Mouse (Mus musculus): Measurements from ENCODE around the gene Kcnh4. TPM values are rescaled to one million over a fixed set of nuclear protein-coding genes. Genes with fewer than 3 reads are reported as not detected.
"Not testable (repeated sequence)": the region's sequence is repeated elsewhere in the genome, so short reads cannot be mapped to it uniquely, and the experiment has no call there.

Gene Kcnh4
- not detected for total RNA-seq (2021)
- long read RNA-seq, experiment 1: 0 reads
- long read RNA-seq, experiment 2: 0 reads

- intact Hi-C loops (cut with DNase I; ENCODE audit: low total_unique reads): loop anchor here (2.0 kb wide), 1 partner anchor 45 kb away; no protein-coding TSS in a partner anchor
- peak; percentile 46 for DNase-seq
These were observed at the start of gene Kcnh4 for GRCm38 (mm10) chr11:100759611-100760233. TSS of gene Kcnh4 (minus strand) at chr11:100759942.

GRCm38 (mm10) chr11:100806380-100807305 is 46.9 kb upstream of the Kcnh4 start:
- DNase-seq: peak; percentile 55

GRCm38 (mm10) chr11:100805535-100805934 is 45.8 kb upstream of the Kcnh4 start:
- peak; percentile 77 for DNase-seq
- intact Hi-C loops (cut with DNase I; ENCODE audit: low total_unique reads): no loop called here

More at GRCm38 (mm10) chr11:100806380-100807305, 46.9 kb upstream of the Kcnh4 start:
- intact Hi-C loops (cut with DNase I; ENCODE audit: low total_unique reads): no loop called here

- intact Hi-C loops (cut with DNase I; ENCODE audit: low total_unique reads): no loop called here
- no peak for DNase-seq
These were observed 44.7 kb upstream of the Kcnh4 start for GRCm38 (mm10) chr11:100804409-100804808.

GRCm38 (mm10) chr11:100799426-100799825 is 39.7 kb upstream of the Kcnh4 start:
- intact Hi-C loops (cut with DNase I; ENCODE audit: low total_unique reads): no loop called here
- no peak for DNase-seq

- intact Hi-C loops (cut with DNase I; ENCODE audit: low total_unique reads): no loop called here
- DNase-seq: no peak
These were observed 36.8 kb upstream of the Kcnh4 start for GRCm38 (mm10) chr11:100796585-100796984.

- DNase-seq: no peak
- intact Hi-C loops (cut with DNase I; ENCODE audit: low total_unique reads): no loop called here
These were observed 35.6 kb upstream of the Kcnh4 start for GRCm38 (mm10) chr11:100795386-100795785.

- intact Hi-C loops (cut with DNase I; ENCODE audit: low total_unique reads): no loop called here
- no peak for DNase-seq
These were observed 31.8 kb upstream of the Kcnh4 start for GRCm38 (mm10) chr11:100791457-100792049.

- peak; percentile 86 for DNase-seq
- intact Hi-C loops (cut with DNase I; ENCODE audit: low total_unique reads): not testable (repeated sequence)
These were observed 30.9 kb upstream of the Kcnh4 start for GRCm38 (mm10) chr11:100790644-100791043.

- no peak for DNase-seq
- intact Hi-C loops (cut with DNase I; ENCODE audit: low total_unique reads): no loop called here
These were observed 30.0 kb upstream of the Kcnh4 start for GRCm38 (mm10) chr11:100789702-100790101.

- intact Hi-C loops (cut with DNase I; ENCODE audit: low total_unique reads): no loop called here
- DNase-seq: no peak
These were observed 26.0 kb upstream of the Kcnh4 start for GRCm38 (mm10) chr11:100785774-100786173.

- no peak for DNase-seq
These were observed 24.5 kb upstream of the Kcnh4 start for GRCm38 (mm10) chr11:100784286-100784685.

GRCm38 (mm10) chr11:100782568-100782967 is 22.8 kb upstream of the Kcnh4 start:
- intact Hi-C loops (cut with DNase I; ENCODE audit: low total_unique reads): no loop called here
- DNase-seq: no peak

More at GRCm38 (mm10) chr11:100784286-100784685, 24.5 kb upstream of the Kcnh4 start:
- intact Hi-C loops (cut with DNase I; ENCODE audit: low total_unique reads): no loop called here

GRCm38 (mm10) chr11:100781763-100782475 is 22.2 kb upstream of the Kcnh4 start:
- DNase-seq: no peak
- intact Hi-C loops (cut with DNase I; ENCODE audit: low total_unique reads): no loop called here

GRCm38 (mm10) chr11:100780247-100780646 is 20.5 kb upstream of the Kcnh4 start:
- intact Hi-C loops (cut with DNase I; ENCODE audit: low total_unique reads): no loop called here
- no peak for DNase-seq

GRCm38 (mm10) chr11:100778069-100778468 is 18.3 kb upstream of the Kcnh4 start:
- no peak for DNase-seq
- intact Hi-C loops (cut with DNase I; ENCODE audit: low total_unique reads): no loop called here

GRCm38 (mm10) chr11:100775921-100776320 is 16.2 kb upstream of the Kcnh4 start:
- intact Hi-C loops (cut with DNase I; ENCODE audit: low total_unique reads): no loop called here
- DNase-seq: no peak

GRCm38 (mm10) chr11:100774261-100774660 is 14.5 kb upstream of the Kcnh4 start:
- DNase-seq: no peak
- intact Hi-C loops (cut with DNase I; ENCODE audit: low total_unique reads): no loop called here

- intact Hi-C loops (cut with DNase I; ENCODE audit: low total_unique reads): no loop called here
- DNase-seq: peak; percentile 85
These were observed 11.1 kb upstream of the Kcnh4 start, which contains the start of gene Ghdc for GRCm38 (mm10) chr11:100770646-100771408. TSS of gene Ghdc (minus strand) at chr11:100770957.
